Mouse (Mus musculus) CD8-positive naive resting alpha-beta T cell, adult 2 months (primary cell): ENCODE data around the gene Per3.

Source experiments
- DNase-seq, 2 experiments: peaks; one replicate each; pipeline ENCODE4 v3.0.0; 2022; ENCODE audit warnings: low read depth in 2 of 2, low spot score in 2 of 2

The Per3 gene

GRCm38 (mm10) chr4:151044037-151044943, at the start of gene Per3:
Gene Per3 (minus strand): TSS chr4:151044665.
- peak; percentile 78 to 81 for DNase-seq

DNA sequence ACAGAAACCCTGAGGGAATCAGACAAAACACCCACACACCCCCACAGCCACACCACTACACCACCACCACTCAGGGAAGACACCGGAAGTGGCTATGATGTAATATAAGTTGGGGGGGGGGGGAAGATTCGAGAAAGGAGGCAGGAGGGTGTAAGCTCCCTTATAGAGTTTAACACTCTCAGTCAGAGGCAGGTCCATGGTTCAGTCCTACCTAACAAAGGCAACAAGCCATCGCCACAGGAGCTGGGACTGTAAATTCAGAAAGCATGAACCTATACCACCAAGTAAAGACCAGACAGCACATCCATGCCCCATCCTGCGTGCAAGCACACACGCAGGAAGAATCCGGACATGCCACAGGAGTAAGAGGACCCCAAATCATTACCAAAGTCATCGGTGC, 44.8 kb upstream of the Per3 start, which contains the start of gene Gm13090:
Gene Gm13090, plus strand, starts transcription at position 301 of the 400 bp plus-strand sequence.
- no peak for DNase-seq

GRCm38 (mm10) chr4:151088819-151089218, 44.4 kb upstream of the Per3 start:
- DNase-seq, result no peak

DNA sequence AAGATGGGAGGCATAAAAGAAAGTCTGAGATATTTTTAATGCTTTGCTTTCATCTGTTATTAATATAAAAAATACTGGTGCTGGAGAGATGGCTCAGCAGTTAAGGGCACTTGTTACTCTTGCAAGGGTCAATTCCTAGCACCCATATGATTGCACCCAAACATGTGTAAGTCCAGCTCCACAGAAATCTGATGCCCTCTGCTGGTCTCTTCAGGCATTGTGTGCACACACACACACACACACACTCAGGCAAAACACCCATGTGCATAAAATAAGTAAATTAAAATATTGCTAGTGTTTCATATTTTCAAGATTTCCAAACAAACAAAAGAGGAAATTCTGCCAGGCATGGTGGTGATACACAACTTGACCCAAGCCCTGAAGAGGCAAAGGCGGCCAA, 42.9 kb upstream of the Per3 start:
- no peak for DNase-seq

- DNase-seq, result no peak
Measured at GRCm38 (mm10) chr4:151083027-151083426, 38.6 kb upstream of the Per3 start.

DNA sequence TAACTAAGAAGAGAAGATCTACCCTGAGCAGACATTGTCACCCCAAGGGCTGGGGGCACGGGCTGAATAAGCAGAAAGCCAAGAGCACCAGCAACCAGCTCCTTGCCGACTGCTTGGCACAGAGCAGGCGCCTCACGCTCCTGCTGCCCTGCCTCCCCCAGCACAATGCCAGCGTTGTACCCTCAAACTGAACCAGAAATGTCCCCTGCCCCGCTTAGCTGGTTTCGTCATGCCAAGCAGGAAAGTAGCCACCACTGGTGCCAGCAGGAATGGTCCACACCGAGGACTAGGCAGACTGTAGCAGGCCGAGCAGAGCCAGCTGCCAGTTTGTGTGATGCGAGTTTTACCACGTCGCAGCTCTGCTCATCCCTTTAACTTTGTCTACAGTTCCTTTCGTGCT, 37.5 kb upstream of the Per3 start:
- DNase-seq, result no peak

GRCm38 (mm10) chr4:151081355-151081754, 36.9 kb upstream of the Per3 start:
- no peak for DNase-seq

DNA sequence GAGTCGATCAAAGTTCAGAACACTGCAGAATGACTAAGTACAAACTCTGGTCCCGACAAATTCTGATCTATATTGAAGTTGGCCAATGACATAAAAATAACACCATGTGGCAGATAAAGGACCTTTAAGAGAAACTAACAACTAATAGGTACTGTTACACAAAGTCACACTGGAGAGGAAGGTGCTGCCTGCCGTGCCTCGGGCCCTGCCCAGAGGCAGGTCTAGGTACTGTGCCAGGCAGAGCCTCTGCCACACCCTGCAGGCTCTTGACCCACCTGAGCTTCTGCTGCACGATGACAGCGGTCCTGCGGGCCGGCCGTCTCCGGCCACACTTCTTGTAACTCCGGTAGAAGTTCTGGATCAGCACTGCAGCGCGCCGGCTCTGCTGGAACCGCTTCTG, 30.4 kb upstream of the Per3 start:
- no peak for DNase-seq

DNA sequence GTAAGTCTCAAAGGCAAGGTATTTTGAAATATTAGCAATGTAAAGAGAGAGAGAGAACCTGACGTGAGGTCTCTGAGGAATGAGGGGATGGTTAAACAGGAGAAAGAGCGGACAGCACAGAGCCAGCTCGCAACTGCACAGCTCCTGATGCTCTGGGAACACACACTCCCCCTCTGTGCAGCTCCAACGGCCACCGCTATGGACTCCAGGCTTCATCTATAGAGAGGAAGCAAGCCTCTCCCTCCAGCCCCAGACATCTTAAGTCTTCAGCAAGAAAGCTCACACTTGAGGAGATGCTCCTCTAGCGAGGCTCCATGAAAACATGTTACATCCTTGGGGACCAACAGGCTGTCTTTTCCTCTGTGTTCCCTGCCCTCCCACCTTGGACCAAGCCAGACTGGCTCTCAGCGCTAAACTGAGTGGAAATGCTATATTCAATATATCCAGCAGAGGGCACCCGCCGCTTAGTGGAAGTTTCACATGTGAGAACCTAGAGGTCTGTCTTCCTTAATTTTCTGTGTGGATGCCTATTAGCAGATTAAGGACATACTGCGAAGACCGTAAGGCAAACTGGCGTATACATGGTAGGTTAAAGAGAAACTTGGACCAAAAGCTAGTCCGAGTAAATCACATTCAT, 28.8 kb upstream of the Per3 start:
- DNase-seq, result peak; percentile 43 to 66

DNA sequence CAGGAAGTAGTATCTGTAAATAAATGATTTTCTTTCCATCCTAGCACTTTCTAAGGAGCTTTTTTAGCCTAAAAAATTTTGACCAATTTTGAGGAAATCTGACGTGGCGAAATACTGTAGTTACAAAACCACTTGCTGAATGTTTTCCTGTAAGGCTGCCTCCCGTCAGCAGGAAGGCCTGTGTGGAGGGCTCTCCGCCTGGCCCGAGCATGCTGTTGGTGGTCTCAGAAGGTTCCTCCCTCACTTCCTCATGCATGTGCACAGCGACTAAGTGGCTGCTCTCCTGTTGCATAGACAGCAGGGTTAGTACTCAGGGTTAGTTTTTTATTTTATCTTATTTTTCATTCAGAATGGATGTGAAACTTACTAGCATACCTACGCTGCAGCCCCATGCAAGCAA, 26.5 kb upstream of the Per3 start:
- DNase-seq, result no peak

DNA sequence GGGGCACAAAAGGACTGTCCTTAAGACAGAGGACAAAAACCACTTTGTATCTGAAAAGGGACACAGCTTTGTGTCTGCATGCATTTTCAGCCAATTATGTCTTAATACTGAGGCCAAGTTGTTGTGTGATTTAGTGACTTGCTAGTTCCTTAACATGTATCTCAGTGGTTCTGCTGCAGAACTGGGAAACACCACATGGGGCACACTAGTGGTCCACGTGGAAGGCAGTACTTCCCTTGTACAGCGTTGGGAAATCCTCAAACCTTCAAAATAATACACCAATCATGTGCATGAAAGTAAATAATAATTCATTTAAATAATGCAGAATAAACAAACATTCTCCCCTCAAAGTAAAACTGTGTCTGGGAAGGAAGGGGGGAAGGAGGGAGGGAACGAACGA, 24.3 kb upstream of the Per3 start:
- DNase-seq, result no peak

DNA sequence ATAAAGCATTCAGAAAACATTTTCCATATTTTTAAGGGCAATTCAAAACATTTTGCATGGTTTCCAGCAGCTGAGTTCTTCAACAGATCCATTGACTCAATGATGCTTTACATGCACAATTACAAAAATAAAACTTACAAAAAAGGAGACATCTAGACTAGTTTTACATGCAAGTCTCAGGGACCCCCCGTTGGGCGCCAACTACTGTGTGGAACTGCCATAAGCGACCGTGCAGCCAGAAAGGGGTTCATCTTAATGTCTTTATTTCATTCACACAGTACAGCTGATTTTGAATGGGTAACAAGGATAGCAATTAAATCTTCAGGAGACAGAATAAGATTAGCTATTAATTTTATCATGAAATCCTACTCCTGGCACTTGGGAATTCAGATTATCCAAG, 15.1 kb upstream of the Per3 start:
- DNase-seq, result no peak

DNA sequence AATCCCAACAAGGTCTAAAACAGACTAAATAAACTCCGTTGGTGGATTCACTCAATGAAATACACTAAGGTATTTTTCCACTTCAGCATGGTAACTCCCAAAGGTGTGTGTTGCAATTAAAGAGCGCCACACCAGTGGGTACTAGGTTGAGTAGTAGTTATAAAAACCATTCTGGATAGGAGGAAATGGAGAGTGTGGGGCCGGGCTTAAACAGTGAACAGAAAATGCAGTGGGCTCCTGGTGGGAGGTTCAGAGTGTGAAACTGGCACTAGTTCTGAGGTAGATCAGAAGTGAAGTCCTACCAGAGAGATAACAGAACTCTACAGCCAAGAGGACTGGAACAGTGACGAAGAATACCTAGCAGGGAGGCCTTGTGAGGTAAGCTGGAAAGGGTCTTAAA, 14.2 kb upstream of the Per3 start:
- no peak for DNase-seq

DNA sequence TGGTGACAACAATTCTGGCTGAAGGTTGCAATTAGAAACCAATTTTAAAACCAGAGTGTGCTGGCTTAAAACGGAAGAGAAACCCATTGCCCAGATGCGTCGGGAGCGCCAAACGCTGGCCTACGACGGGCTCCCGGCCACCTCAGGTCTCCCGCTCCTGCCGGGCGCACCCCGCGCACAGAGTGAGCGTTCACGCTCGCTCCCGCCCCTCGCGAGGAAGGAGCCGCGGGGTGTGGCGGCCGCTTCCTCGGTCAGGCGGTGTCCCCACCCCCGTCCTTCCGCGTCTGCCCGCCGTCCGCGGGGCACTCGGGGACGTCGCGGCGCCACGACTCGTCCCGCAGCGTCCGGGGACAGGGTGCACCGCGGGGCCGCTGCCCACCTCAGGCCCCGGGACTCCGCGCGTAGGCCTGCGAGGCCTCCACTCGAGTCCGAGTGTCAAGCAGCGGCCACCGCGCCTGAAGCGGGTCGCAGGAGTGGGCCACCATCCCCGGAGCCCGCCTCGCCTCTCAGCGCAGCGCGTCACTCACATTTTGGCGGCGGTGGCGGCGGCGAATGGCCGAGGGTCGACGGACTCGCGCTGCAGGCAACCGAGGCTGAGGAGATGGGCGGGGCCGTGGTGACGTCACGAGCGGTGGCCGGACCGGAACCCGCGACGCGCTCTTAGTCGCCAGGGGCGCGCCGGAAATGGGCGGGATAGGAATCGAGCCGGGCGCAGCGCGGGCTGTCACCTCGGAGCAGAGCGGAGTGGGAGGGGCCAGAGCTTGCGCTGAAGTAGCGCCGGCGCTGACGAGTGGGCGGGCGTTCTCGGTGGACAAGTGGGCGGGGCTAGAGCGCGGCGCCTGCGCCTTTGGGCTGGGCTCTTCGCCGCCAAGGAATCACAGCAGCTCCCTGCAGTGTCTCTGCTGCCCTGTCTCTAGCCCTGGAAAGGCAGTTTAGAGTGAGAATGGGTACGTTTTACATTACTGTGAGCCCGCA, 13.2 kb upstream of the Per3 start, which contains the start of gene Vamp3:
Gene Vamp3, minus strand, starts transcription at position 617 of the 975 bp plus-strand sequence.
- peak; percentile 94 to 95 for DNase-seq

DNA sequence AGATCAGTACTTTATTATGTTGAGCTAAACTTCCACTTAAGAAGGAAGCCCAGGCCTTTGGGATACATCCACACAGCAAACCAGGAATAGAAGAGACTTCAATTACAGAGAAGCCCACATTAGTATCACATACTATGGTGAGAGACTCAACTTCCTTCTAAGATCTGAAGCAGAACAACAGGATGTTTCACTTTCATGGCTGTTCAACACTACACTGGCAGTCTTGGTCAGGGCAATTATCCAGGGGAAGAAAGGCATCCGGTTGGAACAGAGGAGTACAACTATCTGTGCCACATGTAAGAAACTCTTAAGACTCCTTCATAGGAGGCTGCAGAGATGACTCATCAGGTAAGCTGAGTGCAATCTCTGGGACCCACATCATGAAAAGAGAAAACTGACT, 6.7 kb upstream of the Per3 start:
- no peak for DNase-seq

DNA sequence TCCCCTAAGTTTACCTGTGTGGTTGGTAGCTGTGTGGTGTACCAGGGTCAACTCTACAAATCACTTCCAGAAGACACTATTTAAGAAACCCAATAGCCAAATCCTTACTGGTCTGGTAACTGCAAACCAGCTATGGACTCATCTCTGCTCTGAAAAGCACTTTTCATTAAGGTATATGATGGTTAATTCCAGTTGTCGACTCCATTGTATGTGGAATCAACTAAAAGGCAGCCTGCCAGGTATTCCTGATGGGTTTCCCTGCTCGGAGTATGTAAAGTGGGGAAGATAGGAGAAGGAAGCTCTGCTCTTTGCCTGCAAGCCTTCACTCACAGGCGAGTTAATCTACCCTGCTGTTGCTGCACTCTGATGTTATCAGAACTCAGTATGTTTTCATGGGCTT, 2.1 kb upstream of the Per3 start:
- DNase-seq, result no peak

GRCm38 (mm10) chr4:151044944-151045570, 592 bp upstream of the Per3 start:
- DNase-seq, result no peak

DNA sequence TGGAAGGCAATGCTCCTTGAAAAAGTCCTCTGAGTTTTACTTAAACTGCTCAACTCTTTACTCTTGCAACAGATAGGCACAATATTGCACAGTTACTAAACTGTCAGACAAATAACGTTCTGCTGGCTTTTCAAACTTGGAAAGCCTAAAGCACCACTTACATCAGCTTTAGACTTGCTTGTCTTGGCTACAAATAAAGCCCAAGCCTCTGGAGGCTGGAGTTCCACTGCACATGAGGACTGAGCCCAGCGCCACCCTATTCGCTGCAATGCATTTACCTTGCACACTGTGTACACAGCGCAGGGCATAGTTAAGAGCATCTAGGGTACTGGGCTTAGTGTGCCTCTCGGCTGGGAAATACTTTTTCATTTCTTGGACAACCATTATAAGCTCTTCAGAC, 1.2 kb downstream of the Per3 start:
- no peak for DNase-seq

DNA sequence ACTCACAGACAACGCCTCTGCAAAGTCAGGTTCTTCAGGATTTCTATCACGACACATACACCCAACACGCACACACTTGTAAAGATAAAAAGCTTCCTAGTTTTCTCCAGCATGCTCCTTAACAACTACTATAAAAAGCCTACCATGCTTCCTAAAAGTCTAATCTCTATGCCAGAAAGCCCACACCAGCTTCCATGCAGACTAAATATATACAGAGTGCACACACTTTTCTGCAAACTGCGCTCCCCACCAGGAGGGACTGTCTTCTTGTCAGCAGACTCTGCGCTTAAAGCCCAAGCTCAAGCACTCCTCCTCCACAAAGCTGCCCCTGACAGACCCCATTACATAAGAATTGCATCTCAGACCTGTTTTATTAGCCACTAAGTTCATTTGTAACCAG, 3.0 kb downstream of the Per3 start:
- DNase-seq, result no peak

GRCm38 (mm10) chr4:151037800-151038199, 6.7 kb downstream of the Per3 start:
- no peak for DNase-seq

- no peak for DNase-seq
Measured at GRCm38 (mm10) chr4:151036521-151036920, 7.9 kb downstream of the Per3 start.
